Mouse (Mus musculus): ENCODE data around the gene Gm9945. TPM values are rescaled to one million over a fixed set of nuclear protein-coding genes. Genes with fewer than 3 reads are reported as not detected.

The Gm9945 gene
- polyA plus RNA-seq, 1 experiment from 2014 or later: not detected

DNA sequence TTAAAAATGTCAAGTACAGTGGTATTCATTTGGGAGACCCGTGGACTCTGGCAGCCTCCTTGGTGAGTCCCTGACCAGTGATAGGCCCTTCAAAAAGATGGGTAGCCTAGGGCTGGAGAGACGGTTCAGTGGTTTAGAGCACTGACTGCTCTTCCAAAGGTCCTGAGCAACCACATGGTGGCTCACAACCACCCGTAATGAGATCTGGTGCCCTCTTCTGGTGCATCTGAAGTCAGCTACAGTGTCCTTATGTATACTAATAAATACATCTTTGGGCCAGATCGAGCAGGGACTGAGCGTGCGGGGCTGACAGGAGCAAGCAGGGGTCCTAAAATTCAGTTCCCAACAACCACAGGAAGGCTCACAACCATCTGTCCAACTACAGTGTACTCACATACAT is 36.1 kb upstream of the Gm9945 start:
- H3K36me3 ChIP-seq (ENCODE audit: control insufficient read depth, insufficient read depth, low read length): no peaks in the 10 kb centered on the region
- WGBS: 28% methylated on average over 6 of the region's 6 CpGs
- H3K4me3 ChIP-seq (ENCODE audit: low read depth, low read length): no peak overlapping the region
- H3K9me3 ChIP-seq (ENCODE audit: control insufficient read depth, low read length): no peaks in the 10 kb centered on the region
- no peak overlapping the region for H3K27ac ChIP-seq (replicated peaks; ENCODE audit: low read depth, low read length)
- no peaks in the 10 kb centered on the region for H3K27me3 ChIP-seq (replicated peaks; ENCODE audit: control insufficient read depth, insufficient read depth, low read length)
- no peak for ATAC-seq (ENCODE audit: low read depth)
- no peak for DNase-seq (ENCODE audit: low spot score)
- no peaks in the 10 kb centered on the region for H3K4me1 ChIP-seq (ENCODE audit: control insufficient read depth, insufficient read depth, low read length)
- H3K9ac ChIP-seq (ENCODE audit: low read depth, low read length): no peak overlapping the region
- no peak overlapping the region for H3K4me2 ChIP-seq (ENCODE audit: low read depth, low read length)

DNA sequence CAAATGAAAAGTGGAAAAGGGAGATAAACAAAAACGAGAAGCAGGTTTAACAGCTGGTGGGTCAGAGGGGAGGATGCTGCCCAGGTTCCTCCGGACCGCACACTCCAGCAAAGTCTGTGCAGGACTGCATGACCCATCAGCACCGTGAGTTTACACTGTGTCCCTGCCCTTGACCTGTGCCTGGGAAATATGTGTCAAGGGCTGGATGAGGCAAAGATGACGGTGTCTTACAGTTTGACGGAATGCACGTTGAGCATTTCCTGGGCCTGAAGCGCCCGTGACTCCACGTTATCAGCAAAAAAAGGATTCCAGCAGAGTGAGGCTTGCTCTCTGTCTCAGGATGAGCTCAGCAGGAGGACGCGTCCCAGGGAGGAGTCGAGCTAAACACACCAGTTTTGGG is 34.4 kb upstream of the Gm9945 start:
- no peak overlapping the region for H3K4me2 ChIP-seq (ENCODE audit: low read depth, low read length)
- 60% methylated on average over 13 of the region's 13 CpGs for WGBS
- no peak overlapping the region for H3K4me3 ChIP-seq (ENCODE audit: low read depth, low read length)
- no peak overlapping the region for H3K27ac ChIP-seq (replicated peaks; ENCODE audit: low read depth, low read length)
- ATAC-seq (ENCODE audit: low read depth): no peak
- H3K4me1 ChIP-seq (ENCODE audit: control insufficient read depth, insufficient read depth, low read length): no peaks in the 10 kb centered on the region
- H3K36me3 ChIP-seq (ENCODE audit: control insufficient read depth, insufficient read depth, low read length): no peaks in the 10 kb centered on the region
- H3K9ac ChIP-seq (ENCODE audit: low read depth, low read length): no peak overlapping the region
- no peak for DNase-seq (ENCODE audit: low spot score)
- H3K9me3 ChIP-seq (ENCODE audit: control insufficient read depth, low read length): no peaks in the 10 kb centered on the region
- H3K27me3 ChIP-seq (replicated peaks; ENCODE audit: control insufficient read depth, insufficient read depth, low read length): no peaks in the 10 kb centered on the region

DNA sequence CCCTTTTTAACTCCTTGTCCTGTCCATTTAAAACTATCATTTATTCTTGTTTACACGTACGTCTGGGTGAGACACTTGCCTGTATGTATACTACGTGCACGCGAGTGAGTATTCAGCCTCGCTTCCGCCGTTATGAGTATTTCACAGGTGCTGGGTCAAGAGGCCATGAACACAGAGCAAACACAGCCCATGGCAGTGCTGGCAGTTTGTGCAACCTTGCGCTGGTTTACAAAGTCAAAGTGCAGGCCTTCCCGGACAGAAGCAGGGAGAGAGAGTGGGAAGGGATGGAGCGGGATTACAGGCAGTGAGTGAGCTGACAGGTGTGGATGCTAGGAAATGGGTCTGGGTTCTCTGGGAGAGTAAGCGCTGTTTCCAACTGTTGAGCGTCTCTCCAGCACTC is 33.8 kb upstream of the Gm9945 start:
- no peak overlapping the region for H3K27ac ChIP-seq (replicated peaks; ENCODE audit: low read depth, low read length)
- H3K27me3 ChIP-seq (replicated peaks; ENCODE audit: control insufficient read depth, insufficient read depth, low read length): no peaks in the 10 kb centered on the region
- H3K4me2 ChIP-seq (ENCODE audit: low read depth, low read length): no peak overlapping the region
- no peaks in the 10 kb centered on the region for H3K9me3 ChIP-seq (ENCODE audit: control insufficient read depth, low read length)
- no peaks in the 10 kb centered on the region for H3K36me3 ChIP-seq (ENCODE audit: control insufficient read depth, insufficient read depth, low read length)
- no peak overlapping the region for H3K9ac ChIP-seq (ENCODE audit: low read depth, low read length)
- no peaks in the 10 kb centered on the region for H3K4me1 ChIP-seq (ENCODE audit: control insufficient read depth, insufficient read depth, low read length)
- WGBS: 82% methylated on average over 13 of the region's 13 CpGs
- DNase-seq (ENCODE audit: low spot score) (no peak), ATAC-seq (ENCODE audit: low read depth) (no peak)
- H3K4me3 ChIP-seq (ENCODE audit: low read depth, low read length): no peak overlapping the region

DNA sequence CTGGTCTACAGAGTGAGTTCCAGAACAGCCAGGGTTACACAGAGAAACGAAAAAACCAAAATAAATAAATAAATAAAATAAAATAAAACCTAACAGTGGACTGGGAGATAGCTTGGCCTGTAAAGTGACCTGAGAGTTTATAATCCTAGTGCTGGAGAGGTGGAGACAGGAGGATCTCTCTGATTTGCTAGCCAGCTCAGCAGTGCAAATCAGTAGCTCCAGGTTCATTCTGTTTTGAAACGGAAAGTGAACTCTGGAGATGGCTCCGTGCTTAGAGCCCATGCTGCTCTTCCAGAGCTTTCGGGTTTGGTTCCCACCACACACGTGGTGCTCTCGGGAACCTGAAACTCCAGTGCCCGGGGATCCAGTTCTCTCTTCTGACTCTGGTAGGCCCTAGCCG is 32.0 kb upstream of the Gm9945 start:
- no peak overlapping the region for H3K9ac ChIP-seq (ENCODE audit: low read depth, low read length)
- 85% methylated on average over 8 of the region's 8 CpGs for whole genome bisulfite sequencing
- H3K27me3 ChIP-seq (replicated peaks; ENCODE audit: control insufficient read depth, insufficient read depth, low read length): no peaks in the 10 kb centered on the region
- H3K9me3 ChIP-seq (ENCODE audit: control insufficient read depth, low read length): no peaks in the 10 kb centered on the region
- H3K27ac ChIP-seq (replicated peaks; ENCODE audit: low read depth, low read length): no peak overlapping the region
- H3K4me2 ChIP-seq (ENCODE audit: low read depth, low read length): no peak overlapping the region
- ATAC-seq (ENCODE audit: low read depth) (no peak), DNase-seq (ENCODE audit: low spot score) (no peak)
- no peak overlapping the region for H3K4me3 ChIP-seq (ENCODE audit: low read depth, low read length)
- no peaks in the 10 kb centered on the region for H3K36me3 ChIP-seq (ENCODE audit: control insufficient read depth, insufficient read depth, low read length)
- H3K4me1 ChIP-seq (ENCODE audit: control insufficient read depth, insufficient read depth, low read length): no peaks in the 10 kb centered on the region

DNA sequence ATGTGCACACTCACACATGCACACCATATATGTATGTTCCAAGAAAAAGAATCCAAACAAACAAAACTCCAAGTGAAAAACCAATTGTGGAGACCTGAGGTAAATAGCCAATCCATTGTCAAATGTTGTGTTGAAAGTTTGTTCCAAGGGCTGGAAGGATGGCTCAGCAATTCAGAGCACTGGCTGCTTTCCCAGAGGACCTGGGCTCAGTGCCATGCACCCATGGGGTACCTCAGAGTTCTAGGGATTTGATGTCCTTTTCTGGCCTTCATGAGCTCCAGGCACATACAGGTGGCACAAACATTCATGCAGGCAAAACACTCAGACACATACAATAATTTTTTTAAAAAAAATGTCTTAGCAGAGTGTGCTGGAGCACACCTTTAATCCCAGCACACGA is 31.4 kb upstream of the Gm9945 start:
- DNase-seq (ENCODE audit: low spot score): no peak
- no peak for ATAC-seq (ENCODE audit: low read depth)
- Histone ChIP-seq H3K4me1 (ENCODE audit: control insufficient read depth, insufficient read depth, low read length) (no peaks in the 10 kb centered on the region), H3K9ac (ENCODE audit: low read depth, low read length) (no peak overlapping the region), H3K4me2 (ENCODE audit: low read depth, low read length) (no peak overlapping the region), H3K36me3 (ENCODE audit: control insufficient read depth, insufficient read depth, low read length) (no peaks in the 10 kb centered on the region), H3K27me3 (replicated peaks; ENCODE audit: control insufficient read depth, insufficient read depth, low read length) (no peaks in the 10 kb centered on the region), H3K9me3 (ENCODE audit: control insufficient read depth, low read length) (no peaks in the 10 kb centered on the region), H3K4me3 (ENCODE audit: low read depth, low read length) (no peak overlapping the region), H3K27ac (replicated peaks; ENCODE audit: low read depth, low read length) (no peak overlapping the region)
- WGBS: 85% methylated on average over 1 of the region's 1 CpGs

DNA sequence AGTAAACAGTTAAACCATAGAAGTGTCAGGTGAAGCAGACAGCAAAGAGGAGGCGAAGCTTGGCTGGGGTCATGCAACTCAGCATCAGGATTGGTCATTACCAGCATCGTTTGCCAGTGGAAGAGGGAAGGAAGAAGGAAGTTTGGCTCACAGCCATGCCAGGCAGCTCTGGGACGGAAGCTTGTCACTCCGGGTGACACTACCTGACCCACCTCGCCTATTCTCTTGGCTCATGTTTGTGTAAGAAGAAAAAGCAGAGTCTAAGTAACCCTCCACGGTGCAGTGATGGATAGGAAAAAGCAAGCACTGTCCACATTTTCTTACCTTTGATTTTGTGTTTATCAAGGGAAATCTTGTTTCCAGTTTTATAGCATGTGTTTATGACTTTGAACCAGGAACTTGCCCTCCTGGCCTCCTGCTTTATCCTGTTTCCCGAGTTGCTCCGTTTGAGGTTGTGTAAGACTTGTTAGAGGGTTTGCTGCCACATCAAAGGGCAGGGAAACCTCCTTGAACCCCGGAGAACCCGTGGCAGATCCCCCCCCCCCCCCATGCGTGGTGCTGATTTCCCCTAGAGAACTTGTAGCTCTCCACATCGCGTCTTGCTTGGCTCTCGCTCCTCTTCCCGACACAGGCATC is 29.8 kb upstream of the Gm9945 start:
- no peak for DNase-seq (ENCODE audit: low spot score)
- no peak overlapping the region for H3K27ac ChIP-seq (replicated peaks; ENCODE audit: low read depth, low read length)
- no peak for ATAC-seq (ENCODE audit: low read depth)
- WGBS: 50% methylated on average over 15 of the region's 15 CpGs
- H3K4me2 ChIP-seq (ENCODE audit: low read depth, low read length): no peak overlapping the region
- no peaks in the 10 kb centered on the region for H3K4me1 ChIP-seq (ENCODE audit: control insufficient read depth, insufficient read depth, low read length)
- H3K4me3 ChIP-seq (ENCODE audit: low read depth, low read length): no peak overlapping the region
- no peaks in the 10 kb centered on the region for H3K36me3 ChIP-seq (ENCODE audit: control insufficient read depth, insufficient read depth, low read length)
- no peak overlapping the region for H3K9ac ChIP-seq (ENCODE audit: low read depth, low read length)
- no peaks in the 10 kb centered on the region for H3K27me3 ChIP-seq (replicated peaks; ENCODE audit: control insufficient read depth, insufficient read depth, low read length)
- H3K9me3 ChIP-seq (ENCODE audit: control insufficient read depth, low read length): no peaks in the 10 kb centered on the region

DNA sequence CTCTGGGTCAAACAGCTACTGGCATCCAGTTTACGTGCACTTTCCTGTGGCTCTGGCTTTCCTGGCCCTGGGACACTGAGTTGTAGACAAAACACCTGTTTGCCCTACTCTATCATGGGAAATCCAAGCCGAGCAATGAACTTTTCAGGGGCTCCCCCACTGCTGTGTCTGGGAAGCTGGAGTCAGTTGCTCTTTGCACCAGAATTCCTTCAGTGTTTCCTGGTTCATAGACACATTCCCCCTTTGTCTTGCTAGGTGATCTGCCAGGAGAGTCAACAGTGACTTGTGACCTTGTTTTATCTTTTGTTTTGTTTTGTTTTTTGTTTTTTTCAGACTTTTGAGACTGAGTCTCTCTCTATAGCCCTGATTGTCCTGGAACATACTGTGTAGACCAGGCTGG is 28.6 kb upstream of the Gm9945 start:
- H3K36me3 ChIP-seq (ENCODE audit: control insufficient read depth, insufficient read depth, low read length): no peaks in the 10 kb centered on the region
- H3K4me1 ChIP-seq (ENCODE audit: control insufficient read depth, insufficient read depth, low read length): no peaks in the 10 kb centered on the region; the same call in 1 of the 2 replicates
- no peak overlapping the region for H3K9ac ChIP-seq (ENCODE audit: low read depth, low read length)
- no peaks in the 10 kb centered on the region for H3K27me3 ChIP-seq (replicated peaks; ENCODE audit: control insufficient read depth, insufficient read depth, low read length)
- H3K4me2 ChIP-seq (ENCODE audit: low read depth, low read length): no peak overlapping the region
- H3K27ac ChIP-seq (replicated peaks; ENCODE audit: low read depth, low read length): no peak overlapping the region
- H3K9me3 ChIP-seq (ENCODE audit: control insufficient read depth, low read length): no peaks in the 10 kb centered on the region
- DNase-seq (ENCODE audit: low spot score): no peak
- H3K4me3 ChIP-seq (ENCODE audit: low read depth, low read length): no peak overlapping the region
- WGBS: 67% methylated on average over 2 of the region's 2 CpGs
- ATAC-seq (ENCODE audit: low read depth): no peak

DNA sequence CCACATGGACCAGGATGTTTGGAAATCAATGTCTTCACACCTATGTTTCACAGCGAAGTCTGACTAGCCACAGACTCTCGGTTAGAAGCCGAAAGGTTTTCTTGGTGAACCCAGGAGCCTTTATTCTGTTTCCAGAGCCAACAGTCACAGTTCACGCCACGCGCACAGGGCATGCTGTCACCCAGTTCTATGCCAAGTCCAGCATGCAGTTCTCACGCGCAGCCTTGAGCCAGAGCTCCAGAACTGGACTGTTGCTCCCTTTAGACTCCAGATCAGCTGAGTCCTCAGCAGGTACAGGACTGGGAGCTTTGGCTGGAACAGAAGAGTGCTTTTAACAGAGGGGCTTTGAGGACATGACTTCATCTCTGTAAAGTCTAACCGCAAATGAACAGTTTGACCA is 27.6 kb upstream of the Gm9945 start:
- no peak for DNase-seq (ENCODE audit: low spot score)
- Histone ChIP-seq H3K27me3 (replicated peaks; ENCODE audit: control insufficient read depth, insufficient read depth, low read length) (no peaks in the 10 kb centered on the region), H3K4me2 (ENCODE audit: low read depth, low read length) (no peak overlapping the region), H3K4me1 (ENCODE audit: control insufficient read depth, insufficient read depth, low read length) (peaks cover 4% of the 10 kb centered on the region), H3K27ac (replicated peaks; ENCODE audit: low read depth, low read length) (no peak overlapping the region), H3K9ac (ENCODE audit: low read depth, low read length) (no peak overlapping the region), H3K9me3 (ENCODE audit: control insufficient read depth, low read length) (no peaks in the 10 kb centered on the region), H3K4me3 (ENCODE audit: low read depth, low read length) (no peak overlapping the region), H3K36me3 (ENCODE audit: control insufficient read depth, insufficient read depth, low read length) (no peaks in the 10 kb centered on the region)
- ATAC-seq (ENCODE audit: low read depth): no peak
- 96% methylated on average over 9 of the region's 9 CpGs for WGBS

DNA sequence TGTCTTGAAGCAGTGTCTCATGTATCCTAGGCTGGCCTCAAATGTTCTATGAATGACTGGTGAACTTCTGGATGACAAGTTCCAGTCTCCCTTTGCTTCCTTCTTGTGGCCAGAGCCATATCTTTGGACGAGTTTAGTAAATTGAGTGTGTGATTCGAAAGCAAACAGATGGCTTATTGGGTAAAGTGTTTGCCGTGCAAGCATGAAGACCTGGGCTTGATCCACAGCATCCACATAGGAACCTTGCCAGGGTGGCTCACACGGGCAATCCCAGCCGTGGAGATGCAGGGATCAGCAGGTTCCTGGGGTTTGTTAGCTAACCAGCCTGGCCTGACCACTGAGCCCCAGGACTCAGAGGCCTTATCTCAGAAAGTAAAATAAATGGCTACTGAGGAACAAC is 26.9 kb upstream of the Gm9945 start:
- Histone ChIP-seq H3K27me3 (replicated peaks; ENCODE audit: control insufficient read depth, insufficient read depth, low read length) (0 out of 2 replicates have a peak, but pooled peaks cover 4% of the 10 kb centered on the region), H3K9ac (ENCODE audit: low read depth, low read length) (no peak overlapping the region), H3K4me2 (ENCODE audit: low read depth, low read length) (no peak overlapping the region), H3K4me3 (ENCODE audit: low read depth, low read length) (no peak overlapping the region), H3K9me3 (ENCODE audit: control insufficient read depth, low read length) (no peaks in the 10 kb centered on the region), H3K27ac (replicated peaks; ENCODE audit: low read depth, low read length) (no peak overlapping the region), H3K36me3 (ENCODE audit: control insufficient read depth, insufficient read depth, low read length) (no peaks in the 10 kb centered on the region), H3K4me1 (ENCODE audit: control insufficient read depth, insufficient read depth, low read length) (peaks cover 4% of the 10 kb centered on the region)
- WGBS: 84% methylated on average over 5 of the region's 5 CpGs
- DNase-seq (ENCODE audit: low spot score): no peak
- no peak for ATAC-seq (ENCODE audit: low read depth)
